Mouse (Mus musculus) lung, embryonic 14.5 days (tissue): ENCODE measurements at regions not wholly inside any gene's neighbourhood (a gene's known extent, or its start where the extent isn't known, plus 50 kb on each side); places are given as distances from the start of the nearest gene placed in this dataset. TPM values are rescaled to one million over a fixed set of nuclear protein-coding genes. Genes with fewer than 3 reads are reported as not detected.

Source experiments
- ATAC-seq: fragments of 200-750 bp; cut with Nextera tagmentation; 2 replicates; pipeline ENCODE4 v1.8.0; 2017; ENCODE audit warnings: mild to moderate bottlenecking, moderate TSS enrichment, moderate library complexity; ENCODE audit not compliant: insufficient read depth
- DNase-seq: peaks from one replicate; pipeline ENCODE4 v3.0.0-alpha.2; 2015
- H3K27ac ChIP-seq: fragments of 300-500 bp; sonication (generic); 2 replicates; pipeline ENCODE4 v1.5.1; 2014; ENCODE audit warnings: low read depth, mild to moderate bottlenecking, moderate library complexity
- H3K27me3 ChIP-seq: fragments of 300-500 bp; sonication (generic); 2 replicates; pipeline ENCODE4 v1.6.1; 2014; ENCODE audit warnings: low read length, control low read depth; ENCODE audit not compliant: insufficient read depth
- H3K36me3 ChIP-seq: fragments of 300-500 bp; sonication (generic); 2 replicates; pipeline ENCODE4 v1.6.1; 2014; ENCODE audit warnings: control low read depth; ENCODE audit not compliant: insufficient read depth
- H3K4me1 ChIP-seq: fragments of 300-500 bp; sonication (generic); 2 replicates; pipeline ENCODE4 v1.6.1; 2014; ENCODE audit warnings: antibody characterized with exemption, control low read depth; ENCODE audit not compliant: insufficient read depth
- H3K4me2 ChIP-seq: fragments of 300-500 bp; sonication (generic); 2 replicates; pipeline ENCODE4 v1.6.1; 2014; ENCODE audit warnings: mild to moderate bottlenecking
- H3K4me3 ChIP-seq: fragments of 300-500 bp; sonication (generic); 2 replicates; pipeline ENCODE4 v1.5.1; 2014; ENCODE audit warnings: low read depth, low read length
- H3K9ac ChIP-seq: fragments of 300-500 bp; sonication (generic); 2 replicates; pipeline ENCODE4 v1.6.1; 2014
- H3K9me3 ChIP-seq: fragments of 300-500 bp; sonication (generic); 2 replicates; pipeline ENCODE4 v1.6.1; 2016; ENCODE audit warnings: low read depth, low read length, control low read depth
- CTCF ChIP-seq: IDR thresholded peaks from 2 replicates; pipeline ENCODE4 v1.5.1; 2016; ENCODE audit warnings: antibody characterized with exemption, low read depth
- WGBS: fragments of 180-500 bp; shearing (Covaris S2); extraction: QIAGEN DNeasy Blood & Tissue Kit; methylation state at CpG from one replicate; pipeline ENCODE4 v1.1.7; 2014; 5-methylcytosine and 5-hydroxymethylcytosine counted together
- microRNA-seq: library from miRNA; unstranded; fragments of <30 nt; microRNA quantifications from one replicate; pipeline ENCODE4, GENCODE M21; 2016; ENCODE audit warnings: borderline number of aligned reads

DNA sequence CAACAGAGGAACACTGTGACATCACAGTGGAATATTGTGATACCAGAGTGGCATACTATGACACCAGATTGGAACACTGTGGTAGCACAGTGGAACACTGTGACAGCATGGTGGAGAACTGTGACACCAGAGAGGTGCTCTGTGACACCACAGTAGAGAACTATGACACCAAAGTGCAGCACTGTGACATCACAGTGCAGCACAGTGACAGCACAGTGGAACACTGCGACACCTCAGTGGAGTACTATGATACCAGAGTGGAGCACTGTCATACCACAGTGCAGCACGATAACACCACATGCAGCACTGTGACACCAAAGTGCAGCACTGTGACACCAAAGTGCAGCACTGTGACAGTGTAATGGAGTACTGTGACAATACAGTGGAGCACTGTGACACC, 2717.8 kb upstream of the Gm8797 start:
- Histone ChIP-seq H3K36me3 (no peaks in the 10 kb centered on the region), H3K9me3 (peaks cover 27% of the 10 kb centered on the region), H3K27me3 (no peaks in the 10 kb centered on the region), H3K4me3 (no peak overlapping the region), H3K4me1 (no peaks in the 10 kb centered on the region), H3K4me2 (no peak overlapping the region), H3K9ac (no peak overlapping the region), H3K27ac (no peak overlapping the region)
- ATAC-seq (no peak), DNase-seq (no peak)
- 75% methylated on average over 2 of the region's 2 CpGs for WGBS
- no peak for TF ChIP-seq CTCF

Small RNAs in the stretch of these regions (microRNA-seq; reads per million reads assigned to microRNA genes)
- gene Gm27460 (not detected), gene Gm28002 (not detected)
